Mouse (Mus musculus) MEL (cell line): ENCODE data around the gene Wdr64. TPM values are rescaled to one million over a fixed set of nuclear protein-coding genes. Genes with fewer than 3 reads are reported as not detected.

Experiments used
- DNase-seq: peaks from one replicate; pipeline ENCODE4 v3.0.0; 2011; ENCODE audit warnings: low read depth, low spot score
- H3K27ac ChIP-seq: 2 replicates; pipeline ENCODE4 v1.5.1; 2012; ENCODE audit warnings: low read depth, mild to moderate bottlenecking, control low read depth, low read length, moderate library complexity; ENCODE audit not compliant: control insufficient read depth
- H3K27me3 ChIP-seq, 2 experiments: fragments of 150-350 bp in 1 of 2; sonication (generic) in 1 of 2; 2 replicates each; pipeline ENCODE4 v1.6.1; 2012; ENCODE audit warnings: low read length in 2 of 2, mild to moderate bottlenecking in 2 of 2, improper control_type of control experiment in 1 of 2, moderate library complexity in 1 of 2; ENCODE audit not compliant: insufficient read depth in 2 of 2, control insufficient read depth in 1 of 2
- H3K36me3 ChIP-seq, 2 experiments: 2 replicates each; pipeline ENCODE4 v1.6.1; 2012 to 2014; ENCODE audit warnings: low read length in 2 of 2, improper control_type of control experiment in 1 of 2, inconsistent platforms in 1 of 2, mild to moderate bottlenecking in 1 of 2; ENCODE audit not compliant: insufficient read depth in 2 of 2, control insufficient read depth in 1 of 2
- H3K4me1 ChIP-seq, 2 experiments: fragments of 150-350 bp in 1 of 2; sonication (generic) in 1 of 2; 2 replicates each; pipeline ENCODE4 v1.6.1; 2012; ENCODE audit warnings: low read length in 2 of 2, improper control_type of control experiment in 1 of 2, mild to moderate bottlenecking in 1 of 2; ENCODE audit not compliant: insufficient read depth in 2 of 2, control insufficient read depth in 1 of 2
- H3K4me3 ChIP-seq, 2 experiments: fragments of 150-350 bp in 1 of 2; sonication (generic) in 1 of 2; 2 replicates each; pipeline ENCODE4 v1.5.1; 2012; ENCODE audit warnings: low read depth in 2 of 2, low read length in 2 of 2, mild to moderate bottlenecking in 2 of 2, moderate library complexity in 2 of 2, control low read depth in 1 of 2, improper control_type of control experiment in 1 of 2; ENCODE audit not compliant: control insufficient read depth in 1 of 2, insufficient read depth in 1 of 2
- H3K79me2 ChIP-seq: 2 replicates; pipeline ENCODE4 v1.6.1; 2012; ENCODE audit warnings: mild to moderate bottlenecking, low read length, moderate library complexity; ENCODE audit not compliant: control insufficient read depth, poor library complexity, insufficient read depth
- H3K9ac ChIP-seq: 2 replicates; pipeline ENCODE4 v1.6.1; 2012; ENCODE audit warnings: low read depth, mild to moderate bottlenecking, control low read depth, low read length, moderate library complexity; ENCODE audit not compliant: control insufficient read depth, poor library complexity, severe bottlenecking
- H3K9me3 ChIP-seq: fragments of 150-350 bp; sonication (generic); replicated peaks from 2 replicates; pipeline ENCODE4 v1.6.1; 2012; ENCODE audit warnings: mild to moderate bottlenecking, low read length, improper control_type of control experiment, moderate library complexity; ENCODE audit not compliant: insufficient read depth
- BHLHE40 ChIP-seq: IDR thresholded peaks from 2 replicates; pipeline ENCODE4 v1.6.1; 2012; ENCODE audit warnings: low read depth, mild to moderate bottlenecking, inconsistent platforms, low read length, improper control_type of control experiment, borderline replicate concordance
- CHD1 ChIP-seq: IDR thresholded peaks from 2 replicates; pipeline ENCODE4 v1.6.1; 2012; ENCODE audit warnings: low read depth, mild to moderate bottlenecking, inconsistent platforms, low read length, improper control_type of control experiment
- CHD2 ChIP-seq: IDR thresholded peaks from 2 replicates; pipeline ENCODE4 v1.6.1; 2011; ENCODE audit warnings: low read length, improper control_type of control experiment
- E2F4 ChIP-seq: IDR thresholded peaks from 2 replicates; pipeline ENCODE4 v1.6.1; 2011; ENCODE audit warnings: low read depth, low read length, improper control_type of control experiment, borderline replicate concordance
- ELF1 ChIP-seq: IDR thresholded peaks from 2 replicates; pipeline ENCODE4 v1.6.1; 2014; ENCODE audit warnings: low read depth, mild to moderate bottlenecking, inconsistent platforms, low read length, improper control_type of control experiment, moderate library complexity
- EP300 ChIP-seq, 2 experiments: IDR thresholded peaks; 2 replicates each; pipeline ENCODE4 v1.6.1; 2011; ENCODE audit warnings: improper control_type of control experiment in 2 of 2, low read length in 2 of 2, low read depth in 1 of 2, mild to moderate bottlenecking in 1 of 2
- ETS1 ChIP-seq: IDR thresholded peaks from 2 replicates; pipeline ENCODE4 v1.6.1; 2012; ENCODE audit warnings: low read depth, mild to moderate bottlenecking, inconsistent platforms, low read length, improper control_type of control experiment, moderate library complexity
- GABPA ChIP-seq: IDR thresholded peaks from 2 replicates; pipeline ENCODE4 v1.6.1; 2012; ENCODE audit warnings: low read depth, mild to moderate bottlenecking, inconsistent platforms, low read length, improper control_type of control experiment, moderate library complexity
- GATA1 ChIP-seq: IDR thresholded peaks from 2 replicates; pipeline ENCODE4 v1.6.1; 2011; ENCODE audit warnings: low read depth, low read length, improper control_type of control experiment
- MAX ChIP-seq: IDR thresholded peaks from 2 replicates; pipeline ENCODE4 v1.6.1; 2011; ENCODE audit warnings: low read length, improper control_type of control experiment
- MAZ ChIP-seq: IDR thresholded peaks from 2 replicates; pipeline ENCODE4 v1.6.1; 2012; ENCODE audit warnings: low read depth, mild to moderate bottlenecking, inconsistent platforms, low read length, improper control_type of control experiment
- MXI1 ChIP-seq: IDR thresholded peaks from 2 replicates; pipeline ENCODE4 v1.6.1; 2011; ENCODE audit warnings: mild to moderate bottlenecking, low read depth, low read length, improper control_type of control experiment
- MYC ChIP-seq: IDR thresholded peaks from 2 replicates; pipeline ENCODE4 v1.6.1; 2011; ENCODE audit warnings: low read depth, mild to moderate bottlenecking, low read length, improper control_type of control experiment, moderate library complexity
- POLR2AphosphoS2 ChIP-seq: IDR thresholded peaks from 2 replicates; pipeline ENCODE4 v1.6.1; 2011; ENCODE audit warnings: low read length, improper control_type of control experiment
- POLR2AphosphoS5 ChIP-seq: IDR thresholded peaks from 2 replicates; pipeline ENCODE4 v1.6.1; 2012; ENCODE audit warnings: low read depth, borderline replicate concordance, mild to moderate bottlenecking, inconsistent platforms, low read length, moderate library complexity, mixed read lengths
- SIN3A ChIP-seq: IDR thresholded peaks from 2 replicates; pipeline ENCODE4 v1.6.1; 2012; ENCODE audit warnings: low read length, improper control_type of control experiment, inconsistent platforms
- SMC3 ChIP-seq: IDR thresholded peaks from 2 replicates; pipeline ENCODE4 v1.6.1; 2011; ENCODE audit warnings: low read depth, low read length, improper control_type of control experiment
- TBP ChIP-seq: IDR thresholded peaks from 2 replicates; pipeline ENCODE4 v1.8.0; 2011; ENCODE audit warnings: low read depth, low read length, improper control_type of control experiment
- UBTF ChIP-seq: IDR thresholded peaks from 2 replicates; pipeline ENCODE4 v1.6.1; 2012; ENCODE audit warnings: low read depth, mild to moderate bottlenecking, inconsistent platforms, low read length, improper control_type of control experiment, moderate library complexity, borderline replicate concordance; ENCODE audit not compliant: insufficient read depth
- USF1 ChIP-seq: IDR thresholded peaks from 2 replicates; pipeline ENCODE4 v1.6.1; 2014; ENCODE audit warnings: low read depth, mild to moderate bottlenecking, inconsistent platforms, low read length, improper control_type of control experiment, moderate library complexity
- ZKSCAN1 ChIP-seq: IDR thresholded peaks from 2 replicates; pipeline ENCODE4 v1.6.1; 2012; ENCODE audit warnings: low read depth, mild to moderate bottlenecking, inconsistent platforms, low read length, improper control_type of control experiment, moderate library complexity
- ZNF384 ChIP-seq: IDR thresholded peaks from 2 replicates; pipeline ENCODE4 v1.6.1; 2012; ENCODE audit warnings: low read depth, mild to moderate bottlenecking, inconsistent platforms, low read length, improper control_type of control experiment
- polyA plus RNA-seq, 2 experiments: library from polyadenylated mRNA; stranded (reverse) in 1 of 2; unstranded in 1 of 2; fragments of >175 nt in 1 of 2; fragments of >200 nt in 1 of 2; gene quantifications; 2 replicates each; pipeline versions ENCODE4 v1.2.1 to v1.2.4; 2012; ENCODE audit warnings: low replicate concordance in 2 of 2, low read depth in 1 of 2; ENCODE audit not compliant: insufficient read length in 2 of 2, insufficient read depth in 1 of 2, missing spikeins in 1 of 2
- total RNA-seq: library from RNA; depleted of rRNA; stranded (reverse); fragments of 300-350 nt; gene quantifications from 2 replicates; pipeline ENCODE4 v1.2.3, GENCODE M21; 2012

The Wdr64 gene
- total and polyA plus RNA-seq, 3 experiments: 0.31 TPM; not detected in 2

- H3K36me3 ChIP-seq: peaks cover 0 to 13% of the 10 kb centered on the region in 2 experiments; a peak in 2 of 4 replicates
- H3K9me3 ChIP-seq: no peaks in the 10 kb centered on the region
- TF ChIP-seq BHLHE40 (no peak), ZNF384 (no peak), MYC (no peak), SIN3A (peak; percentile 65), SMC3 (no peak), E2F4 (peak; percentile 79), MAZ (0 out of 2 replicates have a peak, but pooled peaks have one; percentile 93)
- H3K9ac ChIP-seq: peak overlapping the region; percentile 71
- no peak overlapping the region for H3K27ac ChIP-seq
- peaks cover 6% of the 10 kb centered on the region for H3K79me2 ChIP-seq
- DNase-seq: no peak
- no peaks in the 10 kb centered on the region; a peak in 2 of 4 replicates for H3K4me1 ChIP-seq
- peak overlapping the region; percentile 82 to 91 for H3K4me3 ChIP-seq
- H3K27me3 ChIP-seq: no peaks in the 10 kb centered on the region
Measured at GRCm38 (mm10) chr1:175692997-175693361, 5.4 kb upstream of the Wdr64 start.

GRCm38 (mm10) chr1:175693429-175693960 is 4.9 kb upstream of the Wdr64 start:
- peaks cover 6% of the 10 kb centered on the region for H3K79me2 ChIP-seq
- peak overlapping the region; percentile 82 to 91 for H3K4me3 ChIP-seq
- DNase-seq: peak; percentile 50
- H3K27ac ChIP-seq: no peak overlapping the region
- peaks cover 0 to 13% of the 10 kb centered on the region in 2 experiments; a peak in 2 of 4 replicates for H3K36me3 ChIP-seq
- no peaks in the 10 kb centered on the region for H3K9me3 ChIP-seq
- peak; percentile 6; the same call in 1 of the 2 replicates for TF ChIP-seq MXI1
- 0 out of 2 replicates have a peak, but pooled peaks have one; percentile 25 for TF ChIP-seq SIN3A
- TF ChIP-seq TBP: no peak
- no peak for TF ChIP-seq POLR2AphosphoS5
- TF ChIP-seq USF1: no peak
- TF ChIP-seq GATA1: no peak
- no peak for TF ChIP-seq GABPA
- no peaks in the 10 kb centered on the region; a peak in 2 of 4 replicates for H3K4me1 ChIP-seq
- peak overlapping the region; percentile 71 for H3K9ac ChIP-seq
- no peaks in the 10 kb centered on the region for H3K27me3 ChIP-seq

GRCm38 (mm10) chr1:175699375-175699774 is 982 bp downstream of the Wdr64 start:
- TF ChIP-seq CHD2 (no peak), POLR2AphosphoS5 (no peak), MAX (no peak), ZKSCAN1 (no peak), CHD1 (no peak), ETS1 (no peak), ELF1 (no peak), UBTF (no peak), POLR2AphosphoS2 (no peak), EP300 (IDR thresholded peaks at IDR 0.05; ENCODE audit: low read depth in 1 of 2, low read length in 2 of 2) (no peak)
- Histone ChIP-seq H3K27ac (no peak overlapping the region), H3K9ac (no peak overlapping the region), H3K4me3 (no peak overlapping the region), H3K9me3 (no peaks in the 10 kb centered on the region), H3K4me1 (no peaks in the 10 kb centered on the region), H3K79me2 (no peaks in the 10 kb centered on the region), H3K36me3 (no peaks in the 10 kb centered on the region), H3K27me3 (no peaks in the 10 kb centered on the region)
- no peak for DNase-seq
